ENCODE assay signal across 8 mouse cellular contexts in genomic region chr11:120484265-120484981, GRCm38 (mm10). TPM values are rescaled to one million over a fixed set of nuclear protein-coding genes. Genes with fewer than 3 reads are reported as not detected.
DNase-seq lines count a peak whose midpoint lies in the region; ATAC-seq and TF ChIP-seq lines count a peak whose summit lies in the region.

Mrpl12 (plus strand) TSS chr11:120484613.

- peak within 1 kb of the TSS; percentile 69 for H3K4me2 ChIP-seq in embryonic facial prominence, embryonic 14.5 days (ENCODE audit: low read depth, low read length)
- peak within 1 kb of the TSS; percentile 84 for H3K4me2 ChIP-seq in limb, embryonic 14.5 days (replicated peaks; ENCODE audit: low read depth, low read length, severe bottlenecking)
- peak within 1 kb of the TSS; percentile 59 for H3K4me2 ChIP-seq in midbrain, postnatal 0 days (ENCODE audit: low read depth, low read length, poor library complexity, severe bottlenecking)

- no peaks in the 10 kb centered on the region for H3K9me3 ChIP-seq in embryonic facial prominence, embryonic 14.5 days (ENCODE audit: control insufficient read depth, low read length)
- no peaks in the 10 kb centered on the region for H3K9me3 ChIP-seq in limb, embryonic 14.5 days (ENCODE audit: control insufficient read depth, low read length)
- no peaks in the 10 kb centered on the region for H3K9me3 ChIP-seq in midbrain, postnatal 0 days (ENCODE audit: low read length)

- H3K27me3 ChIP-seq in embryonic facial prominence, embryonic 14.5 days (replicated peaks; ENCODE audit: control insufficient read depth, insufficient read depth, low read length), result no peaks in the 10 kb centered on the region
- H3K27me3 ChIP-seq in limb, embryonic 14.5 days (ENCODE audit: control insufficient read depth, insufficient read depth, low read length), result no peaks in the 10 kb centered on the region
- no peaks in the 10 kb centered on the region for H3K27me3 ChIP-seq in midbrain, postnatal 0 days (ENCODE audit: insufficient read depth, low read length)

- peak; percentile 62; the same call in 1 of the 2 replicates for TF ChIP-seq POLR2A in limb, embryonic 14.5 days (IDR thresholded peaks at IDR 0.05; ENCODE audit: borderline replicate concordance, extremely low read depth, insufficient read depth, insufficient read length)

- peak; percentile 24; the same call in 1 of the 2 replicates for TF ChIP-seq CTCF in midbrain, postnatal 0 days (IDR thresholded peaks at IDR 0.05)

- peak within 1 kb of the TSS; percentile 83 for H3K9ac ChIP-seq in embryonic facial prominence, embryonic 14.5 days (ENCODE audit: low read depth, low read length)
- peak within 1 kb of the TSS; percentile 84 for H3K9ac ChIP-seq in limb, embryonic 14.5 days (ENCODE audit: low read depth, low read length, severe bottlenecking)
- peak within 1 kb of the TSS; percentile 87 for H3K9ac ChIP-seq in midbrain, postnatal 0 days (replicated peaks; ENCODE audit: low read length, poor library complexity, severe bottlenecking)

- WGBS in embryonic facial prominence, embryonic 14.5 days, result 0% methylated on average over 42 of the region's 60 CpGs
- under 1% methylated on average over 58 of the region's 60 CpGs for WGBS in limb, embryonic 14.5 days
- under 1% methylated on average over 59 of the region's 60 CpGs for WGBS in midbrain, postnatal 0 days

- peak; percentile 95 for DNase-seq in 3T3-L1 (ENCODE audit: low read depth, low spot score)
- DNase-seq in adrenal gland, postnatal 4 days (ENCODE audit: low spot score in 2 of 2), result peak; percentile 74 to 83
- DNase-seq in embryonic facial prominence, embryonic 14.5 days (ENCODE audit: low spot score), result peak; percentile 98
- DNase-seq in heart, adult 8-10 months (ENCODE audit: low spot score), result peak; percentile 91
- DNase-seq in kidney, adult 9 months, result peak; percentile 92
- DNase-seq in limb, embryonic 14.5 days (ENCODE audit: low spot score), result peak; percentile 97
- DNase-seq in midbrain, postnatal 0 days (ENCODE audit: low spot score), result peak; percentile 99
- DNase-seq in spleen, postnatal 14 days (ENCODE audit: low spot score in 2 of 2), result peak; percentile 74 to 79

- peaks cover 78% of the 10 kb centered on the region for H3K36me3 ChIP-seq in embryonic facial prominence, embryonic 14.5 days (ENCODE audit: control insufficient read depth, insufficient read depth, low read length)
- H3K36me3 ChIP-seq in limb, embryonic 14.5 days (ENCODE audit: control insufficient read depth, insufficient read depth, low read length), result peaks cover 74% of the 10 kb centered on the region
- peaks cover 53% of the 10 kb centered on the region for H3K36me3 ChIP-seq in midbrain, postnatal 0 days (ENCODE audit: insufficient read depth, low read length)

- peak; percentile 97 for ATAC-seq in embryonic facial prominence, embryonic 14.5 days (ENCODE audit: low read depth)
- ATAC-seq in limb, embryonic 14.5 days (ENCODE audit: low FRiP score, low read depth), result peak; percentile 94
- peak; percentile 95 for ATAC-seq in midbrain, postnatal 0 days (ENCODE audit: low FRiP score)

- H3K4me3 ChIP-seq in embryonic facial prominence, embryonic 14.5 days (ENCODE audit: low read depth, low read length), result peak within 1 kb of the TSS; percentile 83
- peak within 1 kb of the TSS; percentile 90 for H3K4me3 ChIP-seq in limb, embryonic 14.5 days (replicated peaks; ENCODE audit: low read length)
- H3K4me3 ChIP-seq in midbrain, postnatal 0 days (ENCODE audit: low read depth, low read length), result peak within 1 kb of the TSS; percentile 75

- H3K4me1 ChIP-seq in embryonic facial prominence, embryonic 14.5 days (ENCODE audit: control insufficient read depth, insufficient read depth, low read length), result peaks cover 8% of the 10 kb centered on the region
- H3K4me1 ChIP-seq in limb, embryonic 14.5 days (ENCODE audit: control insufficient read depth, insufficient read depth, low read length), result peaks cover 8% of the 10 kb centered on the region
- peaks cover 3% of the 10 kb centered on the region; the same call in 1 of the 2 replicates for H3K4me1 ChIP-seq in midbrain, postnatal 0 days (ENCODE audit: insufficient read depth, low read length)

- H3K27ac ChIP-seq in embryonic facial prominence, embryonic 14.5 days (replicated peaks; ENCODE audit: low read depth, low read length), result peak within 1 kb of the TSS; percentile 88
- H3K27ac ChIP-seq in limb, embryonic 14.5 days (replicated peaks; ENCODE audit: low read depth, low read length), result peak within 1 kb of the TSS; percentile 83
- peak within 1 kb of the TSS; percentile 74 for H3K27ac ChIP-seq in midbrain, postnatal 0 days (ENCODE audit: low read depth, low read length)

RNA-seq across cellular contexts. Expression of gene Mrpl12, which starts in this region (rescaled TPM):
- 100 to 1,000 TPM; 105 to 107 TPM for total RNA-seq in adrenal gland, postnatal 4 days (2021)
- polyA plus RNA-seq in embryonic facial prominence, embryonic 14.5 days (2014; fragmentation: Nextera tagmentation; extraction: Ambion mirVana), result 135 and 148 TPM in 2 replicates
- 100 to 1,000 TPM; 233 to 251 (median 242) TPM for total RNA-seq in heart, adult 8-10 months (2022)
- 87.0 and 101 TPM in 2 replicates for polyA plus RNA-seq in limb, embryonic 14.5 days (2012; rRNA removed)
- polyA plus RNA-seq in limb, embryonic 14.5 days (2014; fragmentation: Nextera tagmentation; extraction: Ambion mirVana), result 127 and 142 TPM in 2 replicates
- total RNA-seq in midbrain, postnatal 0 days (2014; rRNA removed), result 39.2 and 42.7 TPM in 2 replicates
- polyA plus RNA-seq in midbrain, postnatal 0 days (2015; fragmentation: Nextera tagmentation; extraction: Ambion mirVana), result 147 TPM in 2 replicates

Comparison
In these comparisons a context has a peak if more than half of its experiments do, and no peak if none do; other contexts are left out.
1. Peak in every context shown above with its lines: DNase-seq, ATAC-seq, H3K4me3 ChIP-seq and H3K27ac ChIP-seq.